Mouse (Mus musculus) skeletal muscle tissue, adult 2 months (tissue): ENCODE data around the gene Tle3.

ENCODE experiments used
- DNase-seq: peaks from one replicate; pipeline ENCODE4 v3.0.0-alpha.2; 2012; ENCODE audit warnings: low read depth, low spot score

Gene Tle3

DNA sequence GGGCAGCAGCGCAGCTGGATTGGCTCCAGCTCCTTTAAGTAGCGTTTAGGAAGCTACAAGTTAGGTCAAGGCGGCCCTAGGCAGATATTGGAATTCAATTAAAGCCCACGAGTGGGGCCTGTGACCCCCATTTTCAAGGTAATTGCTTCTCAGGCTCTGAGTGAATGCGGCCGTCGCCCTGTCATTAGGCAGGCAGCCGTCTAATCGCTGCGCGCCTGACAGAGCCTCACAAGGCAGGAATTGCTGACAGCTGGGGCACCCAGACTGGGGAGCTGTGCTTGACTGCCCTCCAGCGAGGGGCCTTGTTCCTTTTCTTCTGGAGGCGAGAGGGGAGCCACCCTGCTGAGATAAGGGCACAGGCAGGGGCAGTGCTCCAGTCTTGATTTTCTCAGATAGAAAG is 24.3 kb downstream of the Tle3 start:
- DNase-seq, result no peak

- no peak for DNase-seq
Measured at GRCm38 (mm10) chr9:61397130-61397529, 25.0 kb downstream of the Tle3 start.

DNA sequence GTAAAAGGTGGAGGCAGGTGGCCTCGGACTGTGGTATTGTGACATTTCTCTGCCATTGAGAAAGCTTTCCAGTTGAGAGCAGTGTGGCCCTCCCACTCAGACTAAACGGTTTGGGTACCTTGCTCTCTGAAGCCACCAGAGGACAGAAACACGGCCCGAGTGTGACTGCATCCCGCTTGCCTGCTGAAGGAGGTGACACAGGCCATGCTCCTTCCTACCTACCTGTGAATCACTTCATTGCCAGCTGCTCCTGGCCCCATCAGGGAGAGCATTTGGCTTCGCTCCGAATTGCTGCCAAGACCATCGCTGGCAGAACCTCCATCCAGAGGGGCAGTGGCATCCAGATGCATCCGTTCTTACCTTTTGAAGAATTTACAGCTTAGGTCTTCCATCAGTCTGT is 26.0 kb downstream of the Tle3 start:
- DNase-seq, result no peak

GRCm38 (mm10) chr9:61400132-61400531 is 28.0 kb downstream of the Tle3 start:
- DNase-seq, result no peak

DNA sequence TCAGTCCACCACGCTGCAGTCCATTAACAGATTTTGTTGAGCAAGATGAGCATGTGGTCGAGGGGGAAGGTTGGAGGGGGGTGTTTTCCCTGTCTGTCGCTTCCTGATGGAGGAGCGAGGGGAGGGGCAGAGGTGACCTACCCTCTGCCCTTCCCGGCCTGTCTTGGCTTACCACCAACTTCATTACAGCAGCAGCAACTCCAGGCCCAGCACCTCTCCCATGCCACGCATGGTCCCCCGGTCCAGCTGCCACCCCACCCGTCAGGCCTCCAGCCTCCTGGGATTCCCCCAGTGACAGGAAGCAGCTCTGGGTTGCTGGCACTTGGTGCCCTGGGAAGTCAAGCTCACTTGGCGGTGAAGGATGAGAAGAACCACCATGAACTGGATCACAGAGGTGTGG is 29.5 kb downstream of the Tle3 start:
- DNase-seq, result no peak

GRCm38 (mm10) chr9:61402268-61402667 is 30.1 kb downstream of the Tle3 start:
- DNase-seq, result no peak

DNA sequence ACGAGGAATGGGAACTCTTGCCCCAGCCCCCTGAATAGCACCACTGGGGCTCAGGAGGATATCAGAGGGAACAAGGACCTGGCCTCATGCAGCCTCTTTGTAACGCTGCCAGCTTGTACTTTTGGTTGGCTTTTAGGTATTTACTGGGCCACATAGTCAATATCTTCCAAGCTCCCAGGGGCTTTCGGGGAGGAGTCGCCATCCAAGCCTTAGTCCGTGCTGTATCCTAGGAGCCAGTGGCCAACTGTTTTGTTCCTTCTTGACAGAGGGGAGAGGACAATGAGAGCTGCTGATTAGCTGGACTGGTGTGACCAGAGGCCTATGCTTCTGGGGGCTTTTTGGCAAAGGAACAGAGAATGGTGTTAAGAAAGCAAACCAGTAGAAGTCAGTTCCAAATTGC is 30.6 kb downstream of the Tle3 start:
- no peak for DNase-seq

GRCm38 (mm10) chr9:61403866-61404614 is 31.9 kb downstream of the Tle3 start:
- no peak for DNase-seq

DNA sequence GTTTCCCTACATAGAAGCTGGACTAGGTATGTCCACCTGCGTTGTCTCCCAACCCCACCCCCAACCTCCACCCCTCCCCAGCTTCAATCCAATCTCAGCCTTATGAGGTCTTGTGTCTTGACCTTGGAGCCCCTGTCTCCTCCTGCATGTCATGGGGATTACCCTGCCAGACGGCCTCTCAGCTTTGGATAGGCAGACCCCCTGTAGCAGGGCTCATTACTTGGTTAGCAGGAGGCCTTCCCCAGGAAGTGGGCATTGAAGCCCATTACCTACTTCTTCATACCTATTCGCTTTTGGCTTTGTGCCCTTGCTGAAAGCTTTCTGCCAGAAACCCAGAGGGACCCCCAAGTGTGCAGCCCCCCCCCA is 32.4 kb downstream of the Tle3 start:
- no peak for DNase-seq

GRCm38 (mm10) chr9:61404998-61405621 is 32.9 kb downstream of the Tle3 start:
- peak; percentile 61 for DNase-seq

DNA sequence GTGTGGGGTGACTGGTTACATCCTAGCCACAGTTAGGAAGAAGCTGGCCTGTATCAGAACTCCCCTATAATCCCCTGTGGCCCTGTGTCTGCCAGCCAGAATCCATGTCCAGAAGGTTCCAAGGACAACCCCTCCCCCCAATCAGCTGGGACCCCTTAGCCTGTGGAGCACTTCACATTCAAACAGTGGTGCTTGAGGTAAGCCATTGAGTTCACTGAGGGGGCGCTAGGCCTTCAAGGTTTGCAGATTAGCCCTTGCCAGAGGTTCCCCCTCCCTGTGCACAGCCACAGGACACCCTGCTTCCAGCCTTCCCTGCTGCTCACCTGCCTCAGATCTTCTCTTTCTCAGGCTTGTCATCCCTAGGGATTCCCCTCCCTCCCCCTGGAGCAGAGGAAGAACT is 34.2 kb downstream of the Tle3 start:
- no peak for DNase-seq

DNA sequence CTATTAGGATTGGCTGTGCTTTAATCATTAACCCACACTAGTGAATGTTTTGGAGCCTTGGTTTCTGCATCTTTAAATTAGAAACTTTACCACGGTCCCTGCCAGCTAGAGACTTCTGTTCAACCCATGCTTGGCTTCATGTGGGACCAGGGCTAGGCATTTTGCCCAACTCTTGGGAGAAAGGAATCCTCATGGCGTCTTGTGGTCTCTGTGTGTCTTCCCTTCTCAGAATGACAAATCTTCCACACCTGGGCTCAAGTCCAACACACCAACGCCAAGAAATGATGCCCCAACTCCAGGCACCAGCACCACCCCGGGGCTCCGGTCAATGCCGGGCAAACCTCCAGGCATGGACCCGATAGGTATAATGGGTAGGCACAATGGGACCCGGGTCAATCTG is 36.9 kb downstream of the Tle3 start:
- no peak for DNase-seq

GRCm38 (mm10) chr9:61413665-61414456 is 41.7 kb downstream of the Tle3 start:
- no peak for DNase-seq

- DNase-seq, result no peak
Measured at GRCm38 (mm10) chr9:61416571-61416970, 44.4 kb downstream of the Tle3 start.

DNA sequence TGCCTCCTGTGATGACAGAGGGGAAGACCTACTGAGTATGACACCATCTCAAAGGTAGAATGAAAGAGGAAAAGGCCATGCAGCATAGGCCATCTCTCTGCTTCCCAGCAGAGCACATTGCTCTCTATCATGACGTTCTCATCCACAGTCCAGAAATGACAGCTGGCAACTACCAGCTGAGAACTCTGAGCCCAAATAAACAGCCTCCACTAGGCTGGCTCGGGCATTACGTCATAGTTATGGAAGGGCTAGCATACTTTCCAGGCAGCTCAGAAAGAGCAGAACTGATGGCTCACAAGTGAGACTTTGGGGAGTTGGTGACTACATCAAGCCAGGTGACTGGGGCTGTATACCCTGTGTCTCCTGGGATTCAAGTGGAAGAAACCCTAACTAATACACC is 49.5 kb downstream of the Tle3 start:
- no peak for DNase-seq

- DNase-seq, result no peak
Measured at GRCm38 (mm10) chr9:61424245-61424644, 52.1 kb downstream of the Tle3 start.

DNA sequence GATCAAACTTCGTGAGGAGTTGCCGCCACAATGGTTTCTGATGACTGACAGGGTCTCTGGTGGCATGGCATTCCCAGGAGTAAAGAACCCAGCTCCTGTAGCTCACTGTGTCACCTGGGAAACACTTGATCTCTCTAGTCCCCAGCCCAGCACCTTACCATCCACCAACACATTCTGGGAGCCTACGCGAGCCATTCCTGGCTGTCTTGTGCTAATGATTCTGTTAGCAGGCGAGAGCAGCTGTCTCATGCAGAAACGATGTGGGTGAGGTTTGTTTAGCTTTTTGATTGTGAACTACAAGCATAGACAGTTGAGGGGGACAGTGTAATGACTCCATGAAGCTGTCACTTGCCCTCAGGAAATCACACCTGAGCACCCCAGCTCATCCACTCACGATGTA is 54.3 kb downstream of the Tle3 start:
- DNase-seq, result no peak

DNA sequence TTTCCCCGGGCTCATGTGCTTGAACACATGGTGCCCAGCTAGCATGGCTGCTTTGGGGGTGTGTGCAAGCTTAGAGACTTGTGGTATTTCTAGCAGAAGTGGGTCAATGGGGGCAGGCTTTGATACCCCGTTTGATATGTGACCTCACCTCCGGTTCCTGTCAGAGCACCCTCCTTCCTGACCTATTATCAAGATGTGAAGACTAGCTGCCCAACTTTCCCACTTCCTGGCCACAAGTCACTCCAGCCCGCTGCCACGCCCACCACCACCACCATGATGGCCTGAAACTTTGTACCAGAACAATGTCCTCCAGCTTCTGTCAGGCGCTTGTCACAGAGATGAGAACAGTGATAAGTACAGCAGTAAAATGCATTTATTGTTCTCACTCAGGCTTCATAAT is 54.9 kb downstream of the Tle3 start:
- no peak for DNase-seq

DNA sequence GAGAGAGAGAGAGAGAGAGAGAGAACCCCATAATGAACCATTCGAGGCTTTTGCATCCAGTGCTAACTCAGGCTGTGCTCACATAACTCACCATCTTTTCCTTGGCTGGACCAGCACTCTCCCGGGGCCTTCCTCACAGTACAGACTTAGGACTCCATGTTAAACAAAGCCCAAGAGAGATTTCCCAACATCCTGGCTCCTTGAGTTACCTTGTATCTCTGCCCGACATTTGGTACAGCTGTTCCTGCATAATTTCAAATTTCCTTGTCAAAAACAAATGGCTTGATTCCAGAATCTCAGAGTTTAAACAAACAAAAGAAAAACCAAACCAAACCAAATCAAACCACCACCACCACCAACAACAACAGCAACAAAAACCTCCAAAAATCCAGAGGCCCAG is 55.7 kb downstream of the Tle3 start:
- peak; percentile 57 for DNase-seq

- no peak for DNase-seq
Measured at GRCm38 (mm10) chr9:61431830-61432229, 59.7 kb downstream of the Tle3 start.

GRCm38 (mm10) chr9:61433206-61433605 is 61.0 kb downstream of the Tle3 start:
- no peak for DNase-seq

GRCm38 (mm10) chr9:61434062-61434461 is 61.9 kb downstream of the Tle3 start:
- DNase-seq, result no peak
